Mouse (Mus musculus) liver, adult 2 months (tissue): ENCODE measurements at regions not wholly inside any gene's neighbourhood (a gene's known extent, or its start where the extent isn't known, plus 50 kb on each side); places are given as distances from the start of the nearest gene placed in this dataset.
"Not testable (repeated sequence)": the region's sequence is repeated elsewhere in the genome, so short reads cannot be mapped to it uniquely, and the experiment has no call there.

ENCODE experiments used
- DNase-seq: peaks from one replicate; pipeline ENCODE4 v3.0.0-alpha.2; 2011; ENCODE audit warnings: low read depth, low spot score; ENCODE audit errors: extremely low read depth
- H3K27ac ChIP-seq: fragments of 200-500 bp; replicated peaks from 2 replicates; pipeline ENCODE4 v1.5.1; 2012; ENCODE audit warnings: low read depth, mild to moderate bottlenecking, control low read depth, inconsistent platforms, low read length; ENCODE audit not compliant: insufficient read depth
- H3K27me3 ChIP-seq: fragments of 200-500 bp; 2 replicates; pipeline ENCODE4 v1.6.1; 2012; ENCODE audit warnings: mild to moderate bottlenecking, moderate library complexity, low read length, inconsistent platforms; ENCODE audit not compliant: control insufficient read depth, insufficient read depth
- H3K36me3 ChIP-seq: fragments of 200-500 bp; 2 replicates; pipeline ENCODE4 v1.6.1; 2012; ENCODE audit warnings: low read length, inconsistent platforms; ENCODE audit not compliant: control insufficient read depth, insufficient read depth
- H3K4me1 ChIP-seq: fragments of 200-500 bp; 2 replicates; pipeline ENCODE4 v1.6.1; 2011; ENCODE audit warnings: low read length; ENCODE audit not compliant: control insufficient read depth, insufficient read depth
- H3K4me3 ChIP-seq: fragments of 200-500 bp; 2 replicates; pipeline ENCODE4 v1.5.1; 2011; ENCODE audit warnings: low read depth, mild to moderate bottlenecking, control low read depth, low read length, moderate library complexity; ENCODE audit not compliant: insufficient read depth
- H3K79me2 ChIP-seq: fragments of 200-500 bp; 2 replicates; pipeline ENCODE4 v1.6.1; 2012; ENCODE audit warnings: inconsistent platforms, mild to moderate bottlenecking, low read length, moderate library complexity; ENCODE audit not compliant: control insufficient read depth, insufficient read depth
- H3K9ac ChIP-seq: fragments of 200-500 bp; 2 replicates; pipeline ENCODE4 v1.6.1; 2012; ENCODE audit warnings: low read depth, mild to moderate bottlenecking, control low read depth, inconsistent platforms, low read length
- CTCF ChIP-seq: fragments of 200-500 bp; IDR thresholded peaks from 2 replicates; pipeline ENCODE4 v1.5.1; 2011; ENCODE audit warnings: low read depth, low read length, control low read depth
- POLR2A ChIP-seq: fragments of 200-500 bp; IDR thresholded peaks from 2 replicates; pipeline ENCODE4 v1.6.1; 2011; ENCODE audit warnings: low read length, control low read depth; ENCODE audit not compliant: insufficient read depth; ENCODE audit errors: extremely low read depth
- WGBS: fragments of 180-500 bp; shearing (Covaris S2); methylation state at CpG from one replicate; pipeline ENCODE4 v1.1.7; 2018; 5-methylcytosine and 5-hydroxymethylcytosine counted together

DNA sequence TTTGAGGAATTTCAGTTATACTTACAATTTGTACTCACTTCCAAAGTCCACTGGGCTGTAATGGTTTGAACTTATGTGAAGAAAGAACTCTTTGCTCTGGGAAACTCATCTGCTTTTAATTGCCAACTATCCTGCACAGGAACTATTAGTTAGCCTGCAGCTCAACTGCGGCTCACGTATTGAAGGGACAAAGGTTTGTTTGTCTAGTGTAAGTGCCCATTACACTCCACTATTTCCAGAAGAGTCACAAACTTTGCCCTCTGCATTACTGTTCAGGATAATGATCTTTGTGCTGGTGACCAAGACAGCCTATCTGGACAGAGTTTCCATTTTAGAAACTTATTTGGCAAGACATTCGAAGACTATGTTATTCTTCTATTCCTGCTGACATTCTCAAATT lies 74.5 kb downstream of the Slc10a2 start:
- TF ChIP-seq CTCF (no peak), POLR2A (no peak)
- peak; percentile 99 for DNase-seq
- H3K4me1 ChIP-seq, result peaks cover 6% of the 10 kb centered on the region; the same call in 1 of the 2 replicates
- no peaks in the 10 kb centered on the region for H3K79me2 ChIP-seq
- H3K27ac ChIP-seq, result peak overlapping the region; percentile 77
- H3K9ac ChIP-seq, result no peak overlapping the region
- H3K4me3 ChIP-seq, result no peak overlapping the region
- no peaks in the 10 kb centered on the region for H3K27me3 ChIP-seq
- no peaks in the 10 kb centered on the region for H3K36me3 ChIP-seq
- 20% methylated on average over 3 of the region's 3 CpGs for WGBS

DNA sequence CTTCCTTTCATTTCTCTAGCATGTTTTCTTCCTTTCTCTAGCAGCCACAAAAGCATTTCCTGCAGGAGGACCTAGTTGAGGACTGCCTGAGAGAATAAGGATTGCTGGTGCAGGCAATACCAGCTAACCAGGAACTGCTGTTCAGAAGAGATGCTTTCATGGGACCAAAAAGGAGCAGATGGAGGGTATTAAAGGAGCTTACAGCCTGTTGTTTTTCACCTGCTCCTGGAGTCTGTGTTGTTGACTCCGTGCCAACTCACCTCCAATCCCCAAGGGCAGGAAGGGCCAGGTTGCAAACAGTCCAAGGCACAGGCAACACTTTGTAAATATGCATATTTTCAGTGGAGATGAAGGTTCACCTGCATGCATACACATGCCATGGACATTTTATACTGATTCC lies 92.8 kb downstream of the Slc10a2 start:
- Histone ChIP-seq H3K27me3 (no peaks in the 10 kb centered on the region), H3K27ac (no peak overlapping the region), H3K79me2 (no peaks in the 10 kb centered on the region), H3K36me3 (no peaks in the 10 kb centered on the region), H3K4me3 (no peak overlapping the region), H3K9ac (no peak overlapping the region), H3K4me1 (no peaks in the 10 kb centered on the region)
- WGBS, result 44% methylated on average over 1 of the region's 1 CpGs
- TF ChIP-seq CTCF (no peak), POLR2A (no peak)
- peak; percentile 31 for DNase-seq

DNA sequence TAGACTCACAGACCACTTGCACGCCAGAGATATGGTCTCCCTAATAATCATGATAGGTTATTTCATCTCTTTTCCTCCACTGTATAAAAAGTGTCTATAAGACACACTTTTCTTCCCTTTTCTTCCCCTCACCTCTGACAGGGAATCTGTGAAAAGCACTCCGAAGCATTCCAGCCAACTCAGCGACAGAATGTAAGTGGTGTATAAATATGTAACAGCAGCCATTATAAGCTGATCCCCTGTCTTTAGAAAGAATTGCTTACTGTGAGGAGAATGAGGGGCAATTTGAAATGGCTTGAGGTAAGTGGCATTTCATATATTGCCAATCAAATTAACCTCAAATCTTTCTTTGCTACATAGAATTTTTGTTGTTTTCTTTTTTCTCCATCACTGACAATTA lies 93.4 kb downstream of the Slc10a2 start:
- WGBS, result 84% methylated on average over 3 of the region's 3 CpGs
- H3K9ac ChIP-seq, result no peak overlapping the region
- H3K79me2 ChIP-seq, result no peaks in the 10 kb centered on the region
- H3K4me3 ChIP-seq, result no peak overlapping the region
- H3K36me3 ChIP-seq, result no peaks in the 10 kb centered on the region
- TF ChIP-seq CTCF, result no peak
- TF ChIP-seq POLR2A, result no peak
- H3K27me3 ChIP-seq, result no peaks in the 10 kb centered on the region
- no peaks in the 10 kb centered on the region for H3K4me1 ChIP-seq
- DNase-seq, result no peak
- H3K27ac ChIP-seq, result no peak overlapping the region

DNA sequence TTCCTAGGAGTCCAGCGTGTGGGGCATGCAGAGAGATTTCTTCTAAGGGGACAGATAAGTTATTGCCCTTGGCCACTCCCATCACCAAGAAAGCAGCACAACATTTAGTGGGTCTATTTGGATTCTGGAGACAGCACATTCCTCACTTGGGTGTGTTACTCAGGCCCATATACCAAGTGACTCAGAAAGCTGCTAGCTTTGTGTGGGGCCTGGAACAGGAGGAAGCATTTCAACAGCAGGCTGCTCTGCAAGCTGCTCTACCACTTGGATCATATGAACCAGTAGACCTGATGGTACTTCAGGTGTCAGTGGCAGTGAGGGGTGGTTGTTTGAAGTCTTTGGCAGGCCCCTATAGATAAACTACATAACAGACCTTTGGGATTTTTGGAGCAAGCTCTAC lies 101.8 kb downstream of the Slc10a2 start:
- H3K27me3 ChIP-seq, H3K27ac ChIP-seq, H3K4me1 ChIP-seq, H3K79me2 ChIP-seq, H3K4me3 ChIP-seq, DNase-seq, H3K36me3 ChIP-seq, H3K9ac ChIP-seq: not testable (repeated sequence)
- 84% methylated on average over 1 of the region's 1 CpGs for WGBS
